Mouse (Mus musculus): Measurements from ENCODE around the gene Crygf. TPM values are rescaled to one million over a fixed set of nuclear protein-coding genes. Genes with fewer than 3 reads are reported as not detected.
"Not testable (repeated sequence)": the region's sequence is repeated elsewhere in the genome, so short reads cannot be mapped to it uniquely, and the experiment has no call there.

Crygf gene
- polyA plus RNA-seq (2012; rRNA removed): not detected in 2 replicates

GRCm38 (mm10) chr1:65926294-65926693 is at the start of gene Crygf:
Gene Crygf, plus strand, starts transcription at chr1:65926520.
- DNase-seq: no peak

GRCm38 (mm10) chr1:65925361-65926210 is 734 bp upstream of the Crygf start:
- DNase-seq: no peak
- WGBS: 36% methylated on average over 6 of the region's 6 CpGs
- no peak overlapping the region for H3K4me3 ChIP-seq (replicated peaks; ENCODE audit: extremely low read depth, low read depth, low read length)
- H3K4me1 ChIP-seq (ENCODE audit: control insufficient read depth, insufficient read depth, low read length): no peaks in the 10 kb centered on the region
- TF ChIP-seq POLR2A (IDR thresholded peaks at IDR 0.05; ENCODE audit: borderline replicate concordance, extremely low read depth, low read depth, low read length) (no peak), CTCF (IDR thresholded peaks at IDR 0.05; ENCODE audit: insufficient read depth, low read length) (no peak)

More at GRCm38 (mm10) chr1:65926294-65926693, at the start of gene Crygf:
- Histone ChIP-seq H3K4me3 (replicated peaks; ENCODE audit: extremely low read depth, low read depth, low read length) (no peak within 1 kb of the TSS), H3K4me1 (ENCODE audit: control insufficient read depth, insufficient read depth, low read length) (no peaks in the 10 kb centered on the region)
- WGBS: 66% methylated on average over 4 of the region's 4 CpGs
- TF ChIP-seq CTCF (IDR thresholded peaks at IDR 0.05; ENCODE audit: insufficient read depth, low read length): no peak
- no peak for TF ChIP-seq POLR2A (IDR thresholded peaks at IDR 0.05; ENCODE audit: borderline replicate concordance, extremely low read depth, low read depth, low read length)

GRCm38 (mm10) chr1:65926696-65927095 is 376 bp downstream of the Crygf start:
- 79% methylated on average over 11 of the region's 11 CpGs for WGBS
- H3K4me1 ChIP-seq (ENCODE audit: control insufficient read depth, insufficient read depth, low read length): not testable (repeated sequence)

GRCm38 (mm10) chr1:65930055-65930454 is 3.7 kb downstream of the Crygf start:
- WGBS: 72% methylated on average over 2 of the region's 2 CpGs
- no peak for DNase-seq
- TF ChIP-seq CTCF (IDR thresholded peaks at IDR 0.05; ENCODE audit: insufficient read depth, low read length): no peak

More at GRCm38 (mm10) chr1:65926696-65927095, 376 bp downstream of the Crygf start:
- H3K4me3 ChIP-seq (replicated peaks; ENCODE audit: extremely low read depth, low read depth, low read length); DNase-seq: not testable (repeated sequence)

GRCm38 (mm10) chr1:65932091-65932812 is 5.9 kb downstream of the Crygf start:
- DNase-seq: no peak
- H3K4me3 ChIP-seq (replicated peaks; ENCODE audit: extremely low read depth, low read depth, low read length): no peak overlapping the region
- TF ChIP-seq POLR2A (IDR thresholded peaks at IDR 0.05; ENCODE audit: borderline replicate concordance, extremely low read depth, low read depth, low read length) (no peak), CTCF (IDR thresholded peaks at IDR 0.05; ENCODE audit: insufficient read depth, low read length) (no peak)
- no peaks in the 10 kb centered on the region for H3K4me1 ChIP-seq (ENCODE audit: control insufficient read depth, insufficient read depth, low read length)
- 67% methylated on average over 4 of the region's 4 CpGs for WGBS

More at GRCm38 (mm10) chr1:65930055-65930454, 3.7 kb downstream of the Crygf start:
- Histone ChIP-seq H3K4me1 (ENCODE audit: control insufficient read depth, insufficient read depth, low read length) (no peaks in the 10 kb centered on the region), H3K4me3 (replicated peaks; ENCODE audit: extremely low read depth, low read depth, low read length) (no peak overlapping the region)

Other genes with a start within 250 kb of the Crygf start
- 5.4 and 8.7 TPM in 2 replicates for gene Map2, start 248.8 kb downstream of the Crygf start, polyA plus RNA-seq (2012; rRNA removed)